Mouse (Mus musculus) erythroblast, embryonic 14.5 days (primary cell): ENCODE measurements around the gene Litaf. TPM values are rescaled to one million over a fixed set of nuclear protein-coding genes. Genes with fewer than 3 reads are reported as not detected.

Experiments
- H3K27me3 ChIP-seq: 2 replicates; pipeline ENCODE4 v1.6.1; 2012; ENCODE audit warnings: inconsistent platforms; ENCODE audit not compliant: control insufficient read depth
- H3K36me3 ChIP-seq: 2 replicates; pipeline ENCODE4 v1.6.1; 2012; ENCODE audit warnings: mild to moderate bottlenecking, inconsistent platforms; ENCODE audit not compliant: control insufficient read depth
- H3K4me1 ChIP-seq: 2 replicates; pipeline ENCODE4 v1.6.1; 2012; ENCODE audit warnings: inconsistent platforms; ENCODE audit not compliant: control insufficient read depth
- H3K4me3 ChIP-seq: replicated peaks from 2 replicates; pipeline ENCODE3; 2012; ENCODE audit warnings: moderate library complexity, mild to moderate bottlenecking, inconsistent platforms
- H3K9me3 ChIP-seq: 2 replicates; pipeline ENCODE4 v1.6.1; 2012; ENCODE audit warnings: low read length, inconsistent platforms, mixed read lengths; ENCODE audit not compliant: control insufficient read depth
- GATA1 ChIP-seq: IDR thresholded peaks from 2 replicates; pipeline ENCODE4 v1.6.1; 2012; ENCODE audit warnings: low read length, inconsistent platforms, mixed read lengths
- TAL1 ChIP-seq: IDR thresholded peaks from 3 replicates; pipeline ENCODE4 v1.6.1; 2012; ENCODE audit warnings: low read length, inconsistent platforms, mixed read lengths
- polyA plus RNA-seq: library from polyadenylated mRNA; stranded (reverse); fragments of >175 nt; gene quantifications from 2 replicates; pipeline ENCODE4 v1.2.3, GENCODE M21; 2012

The Litaf gene
- polyA plus RNA-seq, 1 experiment = 1.1 TPM

DNA sequence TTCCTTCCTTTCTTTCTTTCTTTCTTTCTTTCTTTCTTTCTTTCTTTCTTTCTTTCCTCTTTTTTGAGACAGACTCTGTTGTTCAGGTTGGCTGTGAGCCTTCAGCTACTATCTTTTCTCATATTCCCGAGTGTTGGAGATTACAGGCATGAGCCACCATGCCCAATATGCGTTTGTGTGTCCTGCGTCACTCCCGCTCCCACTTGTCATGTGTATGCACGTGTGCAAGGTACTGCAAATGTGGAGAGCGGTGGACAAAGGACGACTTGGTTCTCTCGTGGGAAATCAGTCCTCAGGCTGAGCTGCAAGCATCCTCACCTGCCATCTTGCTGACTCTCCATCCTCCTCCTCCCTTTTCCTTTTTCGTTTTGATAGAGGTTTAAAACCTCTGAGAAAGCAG is 30.7 kb downstream of the Litaf start:
- H3K4me1 ChIP-seq = no peaks in the 10 kb centered on the region
- no peak for TF ChIP-seq TAL1
- TF ChIP-seq GATA1 = no peak

DNA sequence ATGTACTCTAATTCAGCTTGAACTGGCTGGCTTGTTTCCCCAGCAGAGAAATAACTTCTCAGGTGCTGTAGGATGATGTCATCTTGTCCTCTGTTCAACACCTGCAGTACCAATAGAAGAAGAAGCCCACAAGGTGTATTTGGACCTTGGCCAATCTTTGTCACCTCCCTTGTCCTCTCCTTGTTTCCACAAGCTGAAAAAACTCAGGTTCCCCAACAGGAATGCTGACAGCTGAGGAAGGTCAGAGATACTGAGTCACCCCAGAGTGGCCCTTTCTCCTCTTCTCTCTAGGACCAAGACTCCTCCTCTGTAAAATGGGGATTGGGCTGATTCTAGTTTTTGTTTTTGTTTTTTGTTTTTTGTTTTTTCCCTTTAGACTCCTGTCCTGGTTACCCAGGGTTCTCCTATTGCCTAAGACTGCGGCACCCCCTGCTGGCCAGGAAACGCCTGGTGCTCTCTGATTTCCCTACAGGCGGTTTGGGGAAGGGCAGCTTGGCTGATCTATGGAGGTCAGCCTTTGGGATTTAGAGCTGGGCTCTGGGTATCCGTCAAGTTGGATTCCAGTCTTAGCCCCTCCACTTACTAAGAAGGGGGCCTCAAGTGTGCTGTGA is 31.7 kb downstream of the Litaf start:
- Histone ChIP-seq H3K4me3 (no peak overlapping the region), H3K9me3 (no peaks in the 10 kb centered on the region), H3K36me3 (no peaks in the 10 kb centered on the region), H3K4me1 (no peaks in the 10 kb centered on the region), H3K27me3 (no peaks in the 10 kb centered on the region)
- TF ChIP-seq TAL1 = no peak
- TF ChIP-seq GATA1 = no peak

More for the DNA sequence above, 30.7 kb downstream of the Litaf start:
- Histone ChIP-seq H3K4me3 (no peak overlapping the region), H3K36me3 (no peaks in the 10 kb centered on the region), H3K9me3 (no peaks in the 10 kb centered on the region), H3K27me3 (no peaks in the 10 kb centered on the region)

DNA sequence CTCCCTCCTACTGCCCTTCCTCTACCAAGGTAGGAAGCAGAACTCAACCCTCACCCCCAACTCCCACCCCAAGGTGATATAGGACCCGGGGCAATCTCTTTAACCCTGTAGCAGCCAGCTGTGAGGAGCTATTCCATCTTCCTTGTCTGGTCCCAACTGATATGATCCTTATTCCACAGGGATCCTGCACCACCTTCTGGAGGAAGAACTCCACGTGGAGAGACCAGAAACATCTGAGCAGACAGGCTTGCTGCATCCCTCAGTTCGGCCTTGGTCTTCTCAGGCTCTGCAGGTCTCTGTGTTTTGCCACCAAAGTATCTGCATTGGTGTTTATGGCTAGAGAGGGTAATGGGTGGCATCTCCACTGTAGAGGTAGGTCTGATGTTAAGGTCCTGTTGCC is 34.6 kb downstream of the Litaf start:
- Histone ChIP-seq H3K4me3 (no peak overlapping the region), H3K9me3 (no peaks in the 10 kb centered on the region), H3K4me1 (no peaks in the 10 kb centered on the region), H3K27me3 (no peaks in the 10 kb centered on the region), H3K36me3 (no peaks in the 10 kb centered on the region)
- no peak for TF ChIP-seq GATA1
- TF ChIP-seq TAL1 = no peak

DNA sequence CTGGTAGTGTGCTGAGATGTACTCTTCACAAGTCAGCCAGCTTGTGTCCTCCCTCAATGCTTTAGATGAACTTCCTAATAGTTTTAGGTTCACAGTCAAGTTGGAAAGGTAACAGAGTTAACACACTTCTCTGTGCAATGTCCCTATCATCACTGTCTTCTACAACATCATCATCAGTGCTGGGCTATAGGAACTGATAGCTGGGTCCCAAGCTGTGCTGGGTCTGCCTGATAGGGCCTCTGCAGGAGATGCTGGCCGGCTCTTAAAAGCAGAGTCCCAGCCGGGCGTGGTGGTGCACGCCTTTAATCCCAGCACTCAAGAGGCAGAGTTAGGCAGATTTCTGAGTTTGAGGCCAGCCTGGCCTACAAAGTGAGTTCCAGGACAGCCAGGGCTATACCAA is 35.1 kb downstream of the Litaf start:
- Histone ChIP-seq H3K4me3 (no peak overlapping the region), H3K4me1 (no peaks in the 10 kb centered on the region), H3K27me3 (no peaks in the 10 kb centered on the region), H3K9me3 (no peaks in the 10 kb centered on the region), H3K36me3 (no peaks in the 10 kb centered on the region)
- TF ChIP-seq TAL1 = no peak
- TF ChIP-seq GATA1 = no peak

DNA sequence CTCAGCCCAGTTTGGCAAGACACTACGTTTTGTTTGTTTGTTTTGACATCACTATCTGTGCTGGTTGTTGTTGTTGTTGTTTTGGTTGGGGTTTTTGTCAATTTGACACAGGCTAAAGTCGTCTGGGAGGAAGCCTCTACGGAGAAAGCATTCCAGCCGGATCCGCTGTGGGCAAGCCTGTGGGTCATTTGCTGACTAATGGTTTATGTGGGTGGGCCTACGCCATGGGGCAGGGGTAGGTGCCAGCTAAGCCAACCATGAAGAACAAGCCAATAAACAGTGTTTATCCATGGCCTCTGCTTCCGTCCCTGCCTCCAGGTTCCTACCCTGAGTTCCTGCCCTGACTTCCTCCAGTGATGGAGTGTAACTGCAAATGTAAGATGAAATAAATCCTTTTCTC is 37.8 kb downstream of the Litaf start:
- no peaks in the 10 kb centered on the region for H3K36me3 ChIP-seq
- no peaks in the 10 kb centered on the region for H3K9me3 ChIP-seq
- no peaks in the 10 kb centered on the region for H3K27me3 ChIP-seq
- no peaks in the 10 kb centered on the region for H3K4me1 ChIP-seq
- no peak for TF ChIP-seq GATA1
- no peak for TF ChIP-seq TAL1
- H3K4me3 ChIP-seq = no peak overlapping the region

DNA sequence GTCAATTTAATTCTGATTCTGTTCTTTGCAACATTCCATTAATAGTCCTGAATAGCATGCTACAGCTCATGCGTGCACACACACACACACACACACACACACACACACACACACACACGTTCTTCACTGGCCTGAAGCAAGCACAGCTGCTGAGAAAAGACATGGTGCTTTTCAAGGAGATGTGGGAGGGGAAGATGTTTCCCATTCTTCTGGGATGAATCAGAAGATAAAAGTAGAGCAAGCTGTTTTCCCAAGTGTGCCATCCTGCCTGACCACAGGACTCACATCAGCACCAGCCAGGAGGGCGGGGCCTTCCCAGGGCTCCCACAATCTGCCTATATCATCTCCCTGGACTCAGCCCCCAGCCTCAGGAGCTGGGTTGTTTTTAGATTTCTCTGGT is 41.1 kb downstream of the Litaf start:
- Histone ChIP-seq H3K27me3 (no peaks in the 10 kb centered on the region), H3K4me1 (no peaks in the 10 kb centered on the region), H3K4me3 (no peak overlapping the region), H3K9me3 (no peaks in the 10 kb centered on the region), H3K36me3 (no peaks in the 10 kb centered on the region)
- TF ChIP-seq TAL1 (no peak), GATA1 (no peak)

DNA sequence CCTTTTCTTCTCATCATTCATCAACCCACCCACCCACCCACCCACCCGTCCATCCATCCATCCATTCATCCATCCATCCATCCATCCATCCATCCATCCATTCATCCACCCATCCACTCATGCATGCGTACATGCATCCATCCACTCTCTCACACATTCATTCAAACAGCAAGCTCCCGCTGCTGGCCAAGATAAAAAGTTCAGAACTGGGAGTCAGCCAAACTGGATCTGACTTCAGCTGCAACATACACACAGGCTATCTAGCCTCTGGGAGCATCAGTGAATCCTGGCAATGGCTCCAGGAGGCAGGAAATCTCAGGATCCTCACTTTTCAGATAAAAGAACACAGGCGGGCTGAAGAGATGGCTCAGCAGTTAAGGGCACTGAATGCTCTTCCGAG is 42.3 kb downstream of the Litaf start:
- TF ChIP-seq TAL1 (no peak), GATA1 (no peak)
- H3K9me3 ChIP-seq = no peaks in the 10 kb centered on the region
- H3K36me3 ChIP-seq = no peaks in the 10 kb centered on the region
- H3K4me1 ChIP-seq = no peaks in the 10 kb centered on the region
- H3K27me3 ChIP-seq = no peaks in the 10 kb centered on the region
- H3K4me3 ChIP-seq = no peak overlapping the region

DNA sequence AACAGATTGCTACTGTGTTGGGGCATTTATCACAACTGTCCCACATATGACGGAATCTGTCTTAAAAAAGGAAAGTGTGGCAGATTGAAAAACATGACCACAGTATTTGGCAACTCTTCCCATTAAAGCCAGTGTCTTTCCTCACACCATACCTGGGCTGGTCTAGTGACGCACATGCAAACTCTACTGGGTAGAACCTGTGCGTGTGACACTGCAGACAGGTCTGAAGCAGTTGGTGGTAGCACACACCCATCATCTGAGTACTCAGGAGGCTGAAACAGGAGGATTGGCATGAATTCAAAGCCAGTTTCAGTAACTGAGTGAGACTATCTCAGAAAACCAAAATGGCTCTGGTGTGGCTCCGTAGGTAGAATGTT is 43.9 kb downstream of the Litaf start:
- no peak overlapping the region for H3K4me3 ChIP-seq
- no peaks in the 10 kb centered on the region for H3K9me3 ChIP-seq
- no peaks in the 10 kb centered on the region for H3K4me1 ChIP-seq
- no peaks in the 10 kb centered on the region for H3K27me3 ChIP-seq
- H3K36me3 ChIP-seq = no peaks in the 10 kb centered on the region
- no peak for TF ChIP-seq GATA1
- TF ChIP-seq TAL1 = no peak

DNA sequence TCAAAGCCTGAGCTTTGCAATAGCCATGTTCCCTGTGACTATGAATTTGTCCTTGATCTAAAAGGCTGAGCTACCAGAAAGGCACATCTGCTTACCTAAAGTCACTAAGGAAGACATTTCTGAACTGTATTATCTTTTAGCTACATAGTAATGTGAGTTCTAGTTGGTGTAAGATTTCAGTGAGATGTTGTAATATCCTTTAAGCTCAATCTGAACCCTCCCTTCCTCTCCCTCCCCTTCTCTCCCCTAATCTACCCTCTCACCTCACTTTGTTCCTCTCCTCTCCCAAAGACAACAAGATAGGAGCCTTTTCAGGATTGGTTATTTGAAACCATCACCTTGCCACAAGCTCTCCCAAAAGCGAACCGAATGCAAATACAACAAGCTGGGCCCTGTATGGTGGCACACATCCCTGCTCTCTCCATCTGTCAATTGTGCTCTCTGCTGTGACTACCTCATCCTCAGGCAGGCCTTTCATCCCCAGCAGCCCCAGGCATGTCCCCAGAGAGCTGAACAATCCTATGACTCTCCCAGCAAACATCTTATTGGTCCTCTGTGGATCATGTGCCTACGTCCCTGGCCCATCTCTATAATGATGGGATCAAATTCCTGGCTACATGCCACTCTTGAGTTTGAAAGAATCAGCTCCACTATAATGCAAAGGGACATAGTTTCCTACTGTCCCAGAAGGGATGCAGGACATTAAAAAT is 44.4 kb downstream of the Litaf start:
- H3K4me1 ChIP-seq = no peaks in the 10 kb centered on the region
- H3K9me3 ChIP-seq = no peaks in the 10 kb centered on the region
- no peak overlapping the region for H3K4me3 ChIP-seq
- no peaks in the 10 kb centered on the region for H3K36me3 ChIP-seq
- TF ChIP-seq GATA1 = no peak
- no peak for TF ChIP-seq TAL1
- no peaks in the 10 kb centered on the region for H3K27me3 ChIP-seq
